Mouse (Mus musculus) thymus, adult 2 months (tissue): ENCODE results near the gene Tcf12.

Experiments
- CTCF ChIP-seq: fragments of 200-500 bp; IDR thresholded peaks from 2 replicates; pipeline ENCODE4 v1.5.1; 2012; ENCODE audit warnings: mild to moderate bottlenecking, control low read depth, low read length, moderate library complexity, borderline replicate concordance; ENCODE audit not compliant: control insufficient read depth, poor library complexity, insufficient read depth; ENCODE audit errors: extremely low read depth
- POLR2A ChIP-seq: fragments of 200-500 bp; IDR thresholded peaks from 2 replicates; pipeline ENCODE4 v1.6.1; 2012; ENCODE audit warnings: mild to moderate bottlenecking, low read length, control low read depth, moderate library complexity; ENCODE audit not compliant: control insufficient read depth, poor library complexity, insufficient read depth; ENCODE audit errors: extremely low read depth

DNA sequence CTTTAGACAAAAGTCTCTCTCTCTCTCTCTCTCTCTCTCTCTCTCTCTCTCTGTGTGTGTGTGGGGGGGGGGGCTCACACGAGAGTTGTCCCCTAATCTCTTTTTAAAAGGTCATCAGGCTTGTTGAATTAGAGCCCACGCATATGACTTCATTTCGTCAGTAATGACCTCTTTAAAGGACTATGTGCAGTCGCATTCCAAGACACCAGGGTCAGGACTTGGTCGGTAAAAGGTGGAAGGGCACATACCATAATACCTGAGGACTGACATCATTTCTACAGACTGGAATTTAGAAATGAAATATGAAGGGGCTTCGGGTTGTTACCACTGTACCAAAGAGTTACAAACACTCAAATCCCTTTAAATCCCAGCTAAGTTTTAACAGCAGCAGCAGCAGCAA lies 307.6 kb downstream of the Tcf12 start:
- TF ChIP-seq POLR2A: no peak
- TF ChIP-seq CTCF: no peak
